Mouse (Mus musculus) gastrocnemius, postnatal 25 days (tissue): ENCODE data around the gene Zscan29. TPM values are rescaled to one million over a fixed set of nuclear protein-coding genes. Genes with fewer than 3 reads are reported as not detected.
"Not testable (repeated sequence)": the region's sequence is repeated elsewhere in the genome, so short reads cannot be mapped to it uniquely, and the experiment has no call there.

Experiments
- DNase-seq: peaks from one replicate; pipeline ENCODE4 v3.0.0; 2022
- total RNA-seq, 2 experiments: library from RNA; stranded (reverse); gene quantifications; 1 replicate in 1 of 2; 2 replicates in 1 of 2; pipeline ENCODE4 v1.2.3; 2021

The Zscan29 gene
- total RNA-seq, 2 experiments from 2014 or later, result 4.5 to 4.6 TPM

GRCm38 (mm10) chr2:121137371-121137770 lies 33.6 kb downstream of the Zscan29 start:
- no peak for DNase-seq

GRCm38 (mm10) chr2:121132822-121133221 lies 38.1 kb downstream of the Zscan29 start:
- DNase-seq, result no peak

- no peak for DNase-seq
These were observed 41.9 kb downstream of the Zscan29 start for GRCm38 (mm10) chr2:121128865-121129620.

- no peak for DNase-seq
These were observed 43.4 kb downstream of the Zscan29 start for GRCm38 (mm10) chr2:121127536-121127935.

GRCm38 (mm10) chr2:121126302-121126701 lies 44.6 kb downstream of the Zscan29 start:
- DNase-seq, result not testable (repeated sequence)

GRCm38 (mm10) chr2:121119260-121119659 lies 51.7 kb downstream of the Zscan29 start:
- no peak for DNase-seq

- no peak for DNase-seq
These were observed 55.5 kb downstream of the Zscan29 start for GRCm38 (mm10) chr2:121115418-121115817.

GRCm38 (mm10) chr2:121109695-121110094 lies 61.2 kb downstream of the Zscan29 start, which contains the start of gene Tgm7:
TSS of gene Tgm7 (minus strand) at chr2:121109795.
- no peak for DNase-seq

Other genes starting within 250 kb of the Zscan29 start
- gene Ubr1, start 200.4 kb downstream of the Zscan29 start, total RNA-seq, result 10 to 100 TPM; 20.4 to 21.3 TPM
- gene Tmem62, start 194.1 kb downstream of the Zscan29 start, total RNA-seq, result 1 to 10 TPM; 2.9 to 4.2 TPM
- gene Ccndbp1, start 162.7 kb downstream of the Zscan29 start, total RNA-seq, result 10 to 100 TPM; 12.5 to 16.6 TPM
- under 1 TPM in 1 of 2 experiments, not detected in 1; 0.16 TPM for gene Epb42, start 134.1 kb downstream of the Zscan29 start, total RNA-seq
- not detected for gene Tgm5, start 85.3 kb downstream of the Zscan29 start, total RNA-seq
- gene Tgm7, start 61.3 kb downstream of the Zscan29 start, total RNA-seq, result not detected
- 10 to 100 TPM; 13.9 to 14.5 TPM for gene Adal, start 30.7 kb downstream of the Zscan29 start, total RNA-seq
- 1 to 10 TPM; 3.2 to 3.6 TPM for gene Lcmt2, start 30.5 kb downstream of the Zscan29 start, total RNA-seq
- gene Tubgcp4, start 471 bp downstream of the Zscan29 start, total RNA-seq, result 10 to 100 TPM in 1 of 2 experiments, 1 to 10 TPM in 1; 9.9 to 11.8 TPM
- gene Trp53bp1, start 100.3 kb upstream of the Zscan29 start, total RNA-seq, result 10 to 100 TPM; 13.5 to 16.4 TPM
- gene Map1a, start 118.5 kb upstream of the Zscan29 start, total RNA-seq, result 1 to 10 TPM; 7.0 to 7.8 TPM
- 10 to 100 TPM; 65.1 to 69.9 TPM for gene Ppip5k1, start 184.3 kb upstream of the Zscan29 start, total RNA-seq
- not detected for gene Ckmt1, start 186.6 kb upstream of the Zscan29 start, total RNA-seq
- under 1 TPM in 1 of 2 experiments, not detected in 1; 0.08 TPM for gene Strc, start 216.0 kb upstream of the Zscan29 start, total RNA-seq
- gene Pdia3, start 242.7 kb upstream of the Zscan29 start, total RNA-seq, result 10 to 100 TPM; 46.2 to 51.0 TPM
- gene Catsper2, start 242.7 kb upstream of the Zscan29 start, total RNA-seq, result 1 to 10 TPM; 1.9 TPM